In genomic region chr11:12370957-12371356, GRCm38 (mm10) we compare ENCODE assay signal across 15 mouse cellular contexts.
"Had no signal": no experiment of that assay in that cellular context is flagged by ENCODE, and none has a peak within 500 bp of the region (broad histone marks: within the 10 kb centered on the region; RNA-seq: fewer than 3 reads in every experiment).

No protein-coding gene starts in this region.

- H3K9me3 ChIP-seq: limb, embryonic 12.5 days; liver, embryonic 13.5 days; lung, embryonic 15.5 days; megakaryocyte, embryonic 14.5 days; neural tube, embryonic 12.5 days had no signal

- H3K27me3 ChIP-seq: limb, embryonic 12.5 days; liver, embryonic 13.5 days; lung, embryonic 15.5 days; megakaryocyte, embryonic 14.5 days; neural tube, embryonic 12.5 days had no signal

- ATAC-seq: liver, postnatal 0 days had no signal

- H3K4me2 ChIP-seq: limb, embryonic 12.5 days; liver, embryonic 13.5 days; lung, embryonic 15.5 days; neural tube, embryonic 12.5 days had no signal

- H3K9ac ChIP-seq: limb, embryonic 12.5 days; liver, embryonic 13.5 days; liver, postnatal 0 days; lung, embryonic 15.5 days; neural tube, embryonic 12.5 days had no signal

- H3K27ac ChIP-seq: layer of hippocampus, adult 2 months; limb, embryonic 12.5 days; liver, embryonic 13.5 days; lung, embryonic 15.5 days; macrophage; neural tube, embryonic 12.5 days had no signal

- H3K36me3 ChIP-seq: limb, embryonic 12.5 days; liver, embryonic 13.5 days; lung, embryonic 15.5 days; neural tube, embryonic 12.5 days had no signal

- H3K4me1 ChIP-seq: limb, embryonic 12.5 days; liver, embryonic 13.5 days; lung, embryonic 15.5 days; megakaryocyte, embryonic 14.5 days; neural tube, embryonic 12.5 days had no signal

- H3K4me3 ChIP-seq: layer of hippocampus, adult 2 months; limb, embryonic 12.5 days; liver, embryonic 13.5 days; lung, embryonic 15.5 days; megakaryocyte, embryonic 14.5 days; neural tube, embryonic 12.5 days had no signal

- DNase-seq: kidney, adult 18-20 months; kidney, postnatal 10 days; kidney, postnatal 4 days; liver; liver, embryonic 13.5 days; liver, postnatal 0 days; lung, postnatal 14 days; thymus, adult 18-20 months; thymus, postnatal 25 days had no signal
